Mouse (Mus musculus) kidney, adult 2 months (tissue): Measurements from ENCODE around the gene Foxl1.

Source experiments
- CTCF ChIP-seq: fragments of 200-500 bp; conservative IDR thresholded peaks from 2 replicates; pipeline ENCODE4 v1.5.1; 2011; ENCODE audit warnings: low read depth, mild to moderate bottlenecking, control low read depth, low read length, moderate library complexity, mixed read lengths; ENCODE audit not compliant: insufficient read depth, insufficient read length
- POLR2A ChIP-seq: fragments of 200-500 bp; IDR thresholded peaks from one replicate; pipeline ENCODE4 v1.6.1; 2011; ENCODE audit warnings: low read depth, low read length, control low read depth

- TF ChIP-seq CTCF (no peak), POLR2A (no peak)
These were observed 4.6 kb upstream of the Foxl1 start for GRCm38 (mm10) chr8:121123113-121123512.
